Mouse (Mus musculus) adrenal gland, adult 8-10 months (tissue): ENCODE measurements around the gene Ttc4. TPM values are rescaled to one million over a fixed set of nuclear protein-coding genes. Genes with fewer than 3 reads are reported as not detected.
A peak's percentile ranks its signal among the peaks of the same experiment; 100 is the strongest.

Source experiments
- DNase-seq: peaks from one replicate; pipeline ENCODE4 v3.0.0; 2022
- total RNA-seq, 4 experiments: library from RNA; stranded (reverse); gene quantifications; 2 replicates each; pipeline ENCODE4 v1.2.4; 2022

Gene Ttc4
- total RNA-seq, 4 experiments from 2014 or later: 24.6 to 40.1 (median 29.1) TPM

DNA sequence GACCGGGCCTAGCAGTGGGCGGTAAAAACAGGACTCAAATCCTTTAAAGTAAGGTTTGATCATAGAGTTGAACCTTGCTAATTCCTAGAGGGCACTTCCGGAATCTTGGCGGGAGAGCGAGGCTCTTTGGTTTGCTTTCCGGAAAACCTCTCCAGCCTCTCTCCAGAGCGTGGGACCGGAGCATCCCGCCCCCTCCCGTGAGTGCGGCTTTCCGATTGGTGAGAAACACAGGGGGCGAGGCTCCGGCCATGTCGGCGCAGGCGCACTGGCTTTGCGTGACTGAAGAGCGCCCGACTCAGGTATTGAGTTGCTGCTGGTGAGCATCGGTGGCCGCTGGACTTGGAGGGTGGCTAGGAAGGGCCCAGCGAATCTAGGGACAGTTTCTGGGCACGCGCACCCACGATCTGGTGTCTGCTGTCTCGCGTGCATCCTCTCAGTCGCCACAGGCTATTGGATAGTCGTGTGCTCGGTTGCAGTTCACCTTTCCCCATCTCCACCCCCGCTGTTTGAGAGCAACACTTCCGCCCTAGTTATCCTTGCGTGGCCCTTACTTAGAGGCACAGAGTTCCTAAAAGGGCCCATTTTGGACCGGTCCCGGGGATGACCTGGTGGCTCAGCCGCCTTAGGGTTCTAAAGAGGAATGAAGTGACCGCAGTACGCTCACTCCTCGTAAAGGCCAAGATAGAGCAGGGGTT, 27.8 kb downstream of the Ttc4 start, which contains the start of gene Pars2:
Gene Pars2, plus strand, starts transcription at position 237 of the 695 bp plus-strand sequence.
- DNase-seq: peak; percentile 97

DNA sequence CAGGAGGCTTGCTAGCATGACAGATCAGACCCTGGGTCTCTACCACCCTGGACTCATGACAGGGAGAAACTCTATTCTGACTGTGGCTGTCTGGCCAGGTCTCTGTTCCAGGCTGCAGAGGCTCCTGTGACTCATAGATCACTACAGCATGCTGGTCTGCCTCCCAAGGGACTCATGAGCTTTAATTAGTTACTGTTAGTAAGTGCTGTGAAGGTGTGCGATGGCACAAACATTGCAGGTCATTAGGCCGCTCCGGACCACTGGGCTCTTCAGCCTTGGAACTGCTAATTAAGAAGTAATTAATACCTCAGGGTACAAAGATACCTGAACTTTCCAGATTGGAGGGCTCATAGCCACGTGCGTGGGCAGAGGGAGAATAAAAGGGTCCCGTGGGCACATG, 31.6 kb downstream of the Ttc4 start:
- no peak for DNase-seq

DNA sequence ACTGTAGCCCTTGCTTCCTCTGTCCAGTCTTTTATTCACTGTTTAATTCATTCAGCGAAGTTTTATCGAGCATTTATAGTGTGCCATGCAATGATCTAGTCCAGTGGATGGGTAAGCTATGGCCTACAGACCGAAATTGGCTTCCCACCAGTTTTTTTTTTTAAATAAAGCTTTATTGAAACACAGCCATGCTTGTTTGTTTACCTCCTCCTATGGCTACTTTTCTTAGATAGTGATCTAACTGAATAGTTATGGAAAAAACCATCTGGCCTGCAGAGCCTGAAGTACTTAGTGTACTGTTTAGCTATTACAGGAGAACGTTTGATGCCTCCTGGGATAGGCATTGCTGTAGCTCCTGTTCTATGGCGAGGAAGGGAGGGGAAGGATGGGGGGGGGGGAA, 32.9 kb downstream of the Ttc4 start:
- no peak for DNase-seq

DNA sequence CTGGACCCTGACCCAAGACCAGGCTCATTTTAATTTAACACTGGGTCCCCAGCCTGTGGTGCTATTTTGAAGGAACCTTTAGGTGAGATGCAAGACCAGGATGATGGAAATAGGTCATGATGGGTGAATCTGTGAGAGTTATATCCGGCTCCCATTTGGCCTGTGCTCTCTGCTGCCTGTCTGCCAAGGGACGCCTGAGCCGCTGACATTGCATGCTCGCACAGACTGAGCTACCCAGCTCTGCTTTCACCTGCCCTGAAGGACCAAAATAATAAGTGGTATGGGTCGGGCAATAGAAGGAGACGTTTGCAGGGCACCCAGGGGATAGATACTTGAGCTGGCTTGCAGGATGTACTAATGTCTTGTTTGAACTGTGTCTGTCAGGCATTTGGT, 34.5 kb downstream of the Ttc4 start:
- no peak for DNase-seq

DNA sequence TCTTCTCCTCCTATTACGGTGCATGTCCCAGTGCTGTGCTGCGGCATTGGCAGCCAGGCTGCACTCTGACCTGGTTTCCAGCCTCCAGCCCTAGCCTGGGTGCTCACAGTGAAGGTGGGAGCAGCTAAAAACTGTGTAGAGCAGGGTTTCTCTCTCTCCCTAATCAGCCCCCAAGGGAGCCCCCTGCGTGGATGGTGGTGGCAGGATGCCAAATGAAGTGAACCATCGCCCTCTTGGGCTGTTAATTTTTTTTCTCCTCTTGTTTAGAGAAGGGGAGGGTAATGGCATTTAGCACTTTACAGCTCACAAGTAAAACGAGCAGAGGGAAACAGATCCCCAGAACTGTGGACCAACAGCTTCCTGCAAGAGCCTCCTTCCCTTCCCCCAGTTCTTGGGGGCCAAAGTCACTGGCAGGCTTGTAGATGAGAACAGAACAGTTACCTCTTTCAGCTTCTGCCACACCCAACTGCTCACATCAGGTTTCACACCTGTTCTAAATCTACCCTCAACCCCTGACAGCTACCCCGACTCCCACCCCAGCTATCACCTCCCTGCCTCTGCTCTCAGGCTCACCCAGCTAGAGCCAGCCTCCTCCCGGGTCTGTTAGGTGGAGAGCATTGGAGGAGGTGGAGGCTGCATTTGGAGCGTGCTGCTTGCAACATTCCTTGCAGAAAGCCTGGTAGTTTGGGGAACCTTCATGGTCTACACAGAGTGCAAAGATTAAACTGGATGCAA, 35.1 kb downstream of the Ttc4 start:
- no peak for DNase-seq

DNA sequence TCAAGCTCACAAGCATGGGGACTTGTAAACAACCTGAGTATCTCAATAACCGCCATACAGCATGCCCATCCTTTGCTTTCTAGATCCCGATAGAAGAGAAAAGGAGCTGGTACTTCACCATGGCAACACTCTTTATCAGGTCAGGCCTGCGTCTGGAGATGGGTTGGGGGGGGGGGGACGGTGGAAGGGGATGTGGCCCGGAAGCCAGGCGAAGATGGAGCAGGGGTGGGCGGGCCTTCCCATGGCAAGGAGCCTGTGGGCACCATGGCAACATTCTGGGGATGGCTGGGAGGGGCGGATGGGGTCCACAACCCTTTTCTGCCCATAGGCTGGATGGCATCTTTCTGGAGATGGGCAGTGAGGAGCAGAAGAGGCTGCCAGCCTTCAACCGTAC, 44.7 kb downstream of the Ttc4 start:
- DNase-seq: no peak

DNA sequence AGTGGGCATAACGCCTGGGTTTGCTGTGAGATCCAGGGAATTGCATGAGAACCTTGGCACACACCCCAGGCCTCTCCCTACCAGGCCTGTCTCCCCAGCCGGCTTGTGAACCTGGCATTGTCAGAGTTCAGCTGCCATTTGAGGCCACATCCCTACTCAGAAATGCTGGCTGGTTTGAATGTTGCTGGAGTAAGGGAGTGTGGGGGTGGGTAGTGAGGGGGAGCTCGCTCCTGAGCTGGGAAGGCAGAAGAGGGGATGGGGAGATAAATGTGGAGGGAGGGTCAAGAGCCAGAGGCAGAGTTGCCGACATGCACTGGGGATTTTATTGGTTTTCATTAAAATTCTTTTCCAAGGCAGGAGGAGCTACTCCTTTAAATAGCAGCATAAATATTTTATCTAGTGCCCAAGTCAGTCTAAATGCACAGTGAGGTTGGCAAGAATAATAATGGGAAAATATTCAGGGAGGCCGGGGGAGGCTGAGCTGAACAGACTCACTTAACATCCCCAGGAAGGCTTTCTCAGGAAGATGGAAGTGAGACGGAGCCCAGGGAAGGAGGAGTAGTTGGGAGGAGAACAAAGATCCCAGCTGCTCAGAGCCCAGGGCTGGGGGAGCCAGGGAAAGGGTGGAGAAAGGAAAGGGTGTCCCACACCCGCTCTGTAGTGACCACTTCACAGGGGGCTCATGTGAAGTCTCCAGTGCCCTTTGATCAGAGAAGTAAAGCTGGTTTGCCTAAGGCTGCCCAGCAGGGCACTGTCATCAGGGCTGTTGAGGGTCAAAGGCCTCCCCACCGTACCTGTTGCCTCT, 45.3 kb downstream of the Ttc4 start:
- DNase-seq: no peak

DNA sequence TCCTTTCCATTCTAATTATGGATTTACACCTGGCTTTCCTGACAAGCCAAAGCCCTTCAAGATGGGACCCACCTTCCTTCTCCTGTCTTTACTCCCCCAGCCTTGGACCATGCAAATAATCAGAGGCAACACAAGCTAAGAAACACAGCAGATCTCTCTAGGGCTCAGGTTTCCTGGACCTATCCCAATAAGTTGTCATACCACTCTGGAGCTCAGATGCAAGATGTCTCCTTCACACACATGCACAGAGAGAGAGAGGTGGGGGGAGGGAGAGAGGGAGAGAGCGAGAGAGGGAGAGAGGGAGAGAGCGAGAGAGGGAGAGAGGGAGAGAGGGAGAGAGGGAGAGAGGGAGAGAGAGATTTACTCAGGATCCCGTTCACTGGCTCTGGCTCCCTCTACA, 46.4 kb downstream of the Ttc4 start:
- DNase-seq: no peak

DNA sequence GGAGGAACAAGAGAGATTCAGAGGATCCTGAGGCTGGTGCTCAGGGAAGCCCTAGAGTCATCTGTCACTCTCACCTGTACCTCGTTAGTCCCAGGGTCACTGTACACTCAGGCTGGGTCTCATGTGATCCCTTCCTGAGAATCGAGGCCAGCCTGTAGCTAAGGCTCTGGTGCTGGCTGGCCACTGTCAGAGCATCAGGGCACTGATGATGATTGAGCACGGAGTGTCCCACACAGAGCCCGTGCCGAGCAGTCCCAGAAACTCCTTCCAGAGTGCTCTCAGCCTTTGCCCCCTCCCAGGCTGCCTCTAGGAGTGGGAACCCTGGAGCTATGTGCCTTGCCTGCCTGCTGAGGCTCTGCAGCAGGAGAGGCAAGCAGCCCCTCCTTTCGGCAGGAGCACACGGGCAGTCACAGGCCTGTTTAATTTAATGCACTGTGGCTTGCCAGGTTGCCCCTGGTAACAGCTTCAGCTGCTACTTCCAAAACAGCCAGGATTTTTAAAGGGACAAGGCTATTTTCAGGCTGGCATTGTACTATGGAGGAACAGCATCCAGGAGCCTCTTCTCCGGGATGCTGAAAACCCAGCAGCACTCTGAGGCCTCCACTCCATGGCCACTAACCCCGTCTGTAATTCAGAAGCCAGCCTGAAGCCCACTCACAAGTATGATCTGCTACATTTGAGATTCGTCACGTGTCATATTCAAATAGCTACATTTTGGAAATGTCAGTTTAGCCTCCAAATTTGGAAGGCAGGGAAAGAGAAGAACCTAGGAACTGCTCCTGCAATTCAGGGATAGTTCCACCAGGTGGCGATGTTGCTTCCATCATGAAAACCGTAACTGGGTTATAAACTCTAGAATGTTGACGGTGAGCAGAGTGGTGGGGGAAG, 48.2 kb downstream of the Ttc4 start:
- no peak for DNase-seq

DNA sequence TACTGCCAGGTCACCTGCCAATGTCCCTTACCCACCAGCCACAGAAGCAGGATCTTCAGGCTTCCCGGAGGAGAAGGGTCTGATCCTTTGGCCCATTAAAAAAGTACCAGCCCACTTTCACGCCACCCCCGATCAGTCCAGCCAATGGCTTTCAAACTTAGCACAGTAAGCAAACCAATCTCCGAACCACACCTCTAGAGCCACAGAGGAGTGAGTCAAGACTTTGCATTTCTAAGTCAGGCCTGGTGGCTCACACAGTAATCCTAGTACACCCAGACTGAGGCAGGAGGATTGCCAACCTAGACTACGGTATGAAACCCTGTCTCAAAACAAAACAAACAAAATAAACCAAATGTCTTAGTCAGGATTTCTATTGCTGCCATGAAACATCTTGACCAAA, 49.4 kb downstream of the Ttc4 start:
- DNase-seq: no peak

DNA sequence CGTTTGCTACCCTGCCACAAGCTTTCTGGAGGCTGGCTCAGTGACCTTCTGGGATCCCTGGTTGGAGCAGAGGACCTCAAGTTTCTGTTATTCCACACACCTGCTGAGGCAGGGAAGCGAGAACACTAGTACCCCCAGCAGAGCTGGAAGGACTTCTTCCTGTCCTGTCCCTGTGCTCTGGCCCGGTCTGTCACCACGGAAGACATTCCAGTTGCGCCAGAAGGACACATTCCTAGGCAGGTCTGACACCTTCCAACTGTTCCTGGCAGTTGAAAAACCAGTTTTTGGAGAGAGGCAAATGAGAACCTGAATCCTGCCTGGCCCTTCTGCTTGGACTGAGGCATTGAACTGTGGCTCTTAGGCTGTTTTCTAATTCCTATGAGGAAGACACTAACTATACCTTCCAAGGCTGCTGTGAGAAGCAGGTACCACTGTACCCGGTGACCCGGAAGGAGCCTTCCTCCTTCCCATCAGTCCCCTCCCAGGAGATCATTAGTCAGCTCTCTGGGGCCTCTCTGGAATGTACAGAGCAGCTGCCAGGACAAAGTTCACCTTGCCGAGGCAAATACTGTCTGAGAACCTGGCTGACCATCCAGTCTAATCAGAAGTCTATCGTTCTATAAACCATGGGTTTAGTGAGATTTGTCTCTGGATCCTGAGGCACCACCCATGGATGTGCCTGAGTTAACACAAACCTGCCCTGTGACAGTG, 49.9 kb downstream of the Ttc4 start:
- DNase-seq: no peak

DNA sequence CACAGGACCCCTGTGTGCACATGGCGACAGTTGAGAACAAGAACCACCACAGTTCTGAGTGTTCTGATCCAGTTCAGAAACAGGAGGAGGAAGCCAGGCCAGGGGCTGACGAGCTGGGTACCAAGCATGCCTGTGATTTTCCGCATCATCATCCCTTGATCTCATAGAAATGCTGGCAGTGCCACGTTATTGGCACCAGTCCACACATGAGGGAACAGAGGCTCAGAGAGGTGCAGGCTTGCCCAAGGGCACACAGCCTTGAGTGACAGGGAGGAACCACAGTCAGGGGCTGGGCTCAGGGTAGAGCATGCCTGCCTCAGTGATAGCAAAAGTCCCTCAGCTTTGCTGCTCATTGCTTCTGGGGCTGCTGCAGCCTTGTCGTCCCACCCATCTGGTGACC, 50.9 kb downstream of the Ttc4 start:
- no peak for DNase-seq

DNA sequence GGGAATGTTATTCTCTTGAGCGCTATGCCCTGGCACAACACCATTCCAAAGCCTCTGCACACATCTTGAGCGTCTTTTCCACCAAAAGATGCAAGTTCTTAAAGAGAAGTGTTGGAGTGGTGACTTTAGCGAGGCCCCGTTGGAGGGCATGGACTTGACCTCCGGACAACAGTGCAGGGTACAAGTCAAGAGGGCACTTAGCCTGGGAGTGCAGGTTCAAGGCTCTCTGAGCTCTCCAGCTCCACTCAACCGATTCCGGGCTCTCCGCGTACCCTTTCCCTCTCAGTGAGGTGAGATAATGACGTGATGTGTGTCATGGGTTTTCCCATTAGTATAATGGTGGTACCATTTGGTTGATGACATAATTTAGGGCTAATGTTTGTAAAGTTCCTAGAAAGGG, 54.5 kb downstream of the Ttc4 start:
- DNase-seq: no peak

DNA sequence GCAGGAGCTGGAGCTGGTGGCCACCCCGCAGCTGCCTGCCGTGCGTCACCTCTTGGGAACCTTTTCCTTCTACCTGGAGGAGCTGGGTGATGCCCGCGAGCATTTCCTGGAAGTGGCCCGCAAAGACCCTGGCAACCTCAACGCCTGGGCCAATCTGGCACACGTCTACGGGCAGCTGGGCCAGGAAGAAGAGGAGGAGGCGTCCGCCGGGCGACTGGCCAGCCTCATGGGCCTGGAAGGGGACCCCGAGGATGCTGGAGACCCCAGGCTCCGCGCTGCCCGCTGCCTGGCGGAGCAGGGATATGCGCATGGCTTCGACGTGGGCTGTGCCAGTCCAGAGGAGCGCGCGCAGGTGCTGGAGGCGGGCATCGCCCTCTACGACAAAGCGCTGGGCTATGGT, 56.0 kb downstream of the Ttc4 start:
- DNase-seq: no peak

DNA sequence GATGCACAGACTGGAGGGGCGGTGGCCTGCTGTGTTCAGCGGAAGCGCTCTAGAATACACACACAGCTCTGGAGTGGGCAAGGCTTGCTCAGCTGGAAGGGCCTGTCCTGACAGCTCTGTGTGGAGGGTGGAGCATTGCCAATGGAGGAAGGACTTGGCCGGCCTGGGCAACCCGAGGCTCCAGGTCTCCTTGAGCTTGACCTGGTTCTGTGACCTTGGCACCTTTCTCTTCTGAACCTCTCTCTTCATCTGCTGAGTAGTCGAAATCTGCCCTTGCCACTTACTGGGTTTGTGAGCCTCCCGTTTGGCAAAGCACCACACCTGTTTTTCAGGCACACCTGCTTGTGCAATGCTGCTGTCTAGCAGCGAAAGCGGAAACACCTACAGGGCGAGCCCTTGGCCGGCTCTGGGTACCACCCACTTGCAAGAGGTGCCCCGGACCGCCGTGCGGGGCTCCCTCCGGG, 56.7 kb downstream of the Ttc4 start, which contains the start of gene Ttc22:
Gene Ttc22, plus strand, starts transcription at position 403 of the 464 bp plus-strand sequence.
- peak; percentile 29 for DNase-seq

DNA sequence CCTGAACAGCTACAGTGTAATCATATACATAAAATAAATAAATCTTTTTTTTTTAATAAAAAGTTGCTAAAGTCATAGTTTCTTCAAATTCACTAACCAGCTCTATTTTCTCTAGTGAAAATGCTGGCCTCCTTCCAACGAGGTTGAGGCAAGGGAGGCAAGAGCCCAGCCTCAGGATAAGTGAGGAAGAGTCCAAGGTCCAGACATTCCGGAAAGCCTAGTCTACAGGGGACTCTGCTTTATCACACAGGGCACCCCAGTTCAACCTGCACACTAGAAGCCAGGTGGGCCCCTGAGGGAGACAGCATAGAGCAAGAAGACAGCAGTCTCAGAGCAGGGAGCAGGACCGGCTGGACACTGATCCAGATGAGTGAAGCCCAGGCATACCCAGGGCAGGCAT, 57.3 kb downstream of the Ttc4 start:
- DNase-seq: no peak

DNA sequence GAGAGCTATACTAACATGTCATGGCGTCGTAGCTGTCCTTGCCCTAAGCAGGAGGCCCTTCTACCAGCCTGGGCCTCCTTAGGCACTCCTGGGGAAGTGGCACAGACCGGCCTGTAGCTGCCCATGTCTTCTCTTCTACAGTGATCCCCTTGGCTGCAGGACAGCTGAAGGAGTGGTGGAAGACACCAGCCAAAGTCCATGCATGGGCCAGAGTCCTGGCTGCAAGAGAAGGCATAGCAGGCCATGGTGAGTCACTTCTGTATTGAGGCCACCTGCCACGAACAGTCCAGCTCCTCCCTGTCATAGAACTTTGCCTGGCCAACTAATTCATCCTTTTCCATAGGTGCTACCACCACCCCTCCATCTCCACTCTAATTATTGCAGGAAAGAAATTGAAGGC, 59.8 kb downstream of the Ttc4 start:
- no peak for DNase-seq

DNA sequence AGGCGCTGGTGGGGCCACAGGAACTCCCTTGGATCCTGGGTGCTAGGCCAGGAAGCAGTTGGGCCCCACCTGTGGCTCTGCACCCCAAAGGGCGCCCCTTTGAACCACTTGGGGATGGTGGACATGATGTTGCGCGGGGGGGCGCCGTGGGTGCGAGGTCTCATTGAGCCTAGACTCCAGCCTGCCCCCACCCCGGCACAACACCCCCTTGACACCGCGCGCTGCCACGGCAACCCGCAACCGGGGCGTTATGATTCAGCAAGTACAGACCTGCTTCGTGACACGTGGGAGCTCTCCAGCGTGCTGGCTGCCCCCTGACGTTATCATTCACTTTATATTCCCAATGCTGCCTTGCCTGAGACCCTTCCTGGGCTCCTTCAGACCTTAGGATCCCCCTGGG, 61.7 kb downstream of the Ttc4 start, which contains the start of gene Lexm:
Gene Lexm, minus strand, starts transcription at position 186 of the 400 bp plus-strand sequence.
- DNase-seq: no peak

DNA sequence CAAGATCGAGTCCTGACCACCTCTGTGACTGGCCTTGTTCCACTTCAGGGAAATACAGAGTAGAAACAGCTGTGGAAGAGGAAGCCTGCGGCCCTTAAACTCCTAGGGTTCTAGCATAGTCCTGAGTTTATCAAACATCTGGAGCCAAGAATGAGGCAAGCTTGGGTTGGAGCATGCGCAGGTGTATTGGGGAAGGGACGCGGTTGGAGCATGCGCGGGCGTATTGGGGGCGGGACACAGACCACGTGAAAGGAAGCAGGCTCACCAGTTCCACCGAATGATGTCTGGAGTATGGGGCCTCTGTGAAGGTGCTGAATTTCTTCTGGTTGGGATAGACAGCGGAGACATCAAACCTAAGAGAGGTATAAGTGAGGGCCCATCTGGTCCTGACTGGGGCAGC, 63.1 kb downstream of the Ttc4 start:
- no peak for DNase-seq

DNA sequence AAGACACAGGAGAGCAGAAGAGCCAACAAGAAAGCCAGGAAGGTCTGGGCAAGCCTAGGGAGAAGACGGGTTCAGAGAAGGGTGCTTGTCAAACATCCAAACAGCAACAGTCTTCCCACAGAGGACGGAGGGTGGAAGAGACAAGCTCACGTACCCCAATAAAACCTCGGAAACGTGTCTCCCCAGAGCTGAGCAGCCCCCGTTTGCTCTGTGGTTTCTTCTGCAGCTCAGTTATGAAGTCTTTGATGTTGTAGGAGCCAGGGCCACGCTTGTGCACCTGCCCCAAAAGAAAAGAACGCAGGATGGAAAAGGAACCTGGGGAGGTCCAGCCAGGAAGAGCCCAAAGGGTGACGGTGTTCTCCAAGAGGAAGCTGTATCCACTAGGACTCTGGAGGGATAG, 63.9 kb downstream of the Ttc4 start:
- no peak for DNase-seq

DNA sequence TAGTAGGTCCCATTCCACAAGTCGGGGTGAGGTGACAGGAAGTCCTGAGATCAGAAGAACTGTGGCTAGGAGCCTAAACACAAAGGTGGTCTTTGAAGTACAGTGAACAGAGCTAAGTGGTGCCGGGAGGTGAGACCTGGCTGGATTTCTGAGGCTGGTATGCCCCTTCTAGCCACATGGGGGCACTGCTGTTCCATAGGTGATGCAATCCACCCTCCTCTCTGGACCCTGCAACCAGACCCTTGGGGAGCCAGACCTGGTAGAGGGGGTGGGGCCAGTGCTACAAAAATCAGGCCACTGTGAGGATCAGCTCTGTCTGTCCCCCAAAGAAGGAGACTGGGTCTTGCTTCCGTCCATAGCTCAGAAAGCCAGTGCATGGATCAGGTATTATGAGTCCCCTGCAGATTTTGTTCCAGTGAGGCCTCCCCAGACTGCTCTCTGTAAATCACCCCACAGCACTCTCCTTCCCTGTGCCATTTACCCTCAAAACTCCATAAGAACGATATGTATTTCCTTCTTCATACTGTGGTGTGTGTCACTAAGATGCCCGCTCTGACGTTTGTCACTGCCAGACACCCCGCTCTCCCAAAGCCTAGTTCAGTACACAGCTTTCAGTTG, 64.5 kb downstream of the Ttc4 start:
- peak; percentile 22 for DNase-seq
